Mouse (Mus musculus) limb, embryonic 14.5 days (tissue): ENCODE results near the gene Rbfox3. TPM values are rescaled to one million over a fixed set of nuclear protein-coding genes. Genes with fewer than 3 reads are reported as not detected.
A peak's percentile ranks its signal among the peaks of the same experiment; 100 is the strongest.

Source experiments
- ATAC-seq: fragments of 200-750 bp; cut with Nextera tagmentation; 2 replicates; pipeline ENCODE4 v1.8.0; 2017; ENCODE audit warnings: low read depth, moderate number of reproducible peaks, moderate TSS enrichment; ENCODE audit not compliant: low FRiP score
- DNase-seq: peaks from one replicate; pipeline ENCODE4 v3.0.0-alpha.2; 2015; ENCODE audit warnings: low spot score
- H3K27ac ChIP-seq: fragments of 300-500 bp; sonication (generic); replicated peaks from 2 replicates; pipeline ENCODE4 v1.5.1; 2014; ENCODE audit warnings: low read depth, mild to moderate bottlenecking, low read length, moderate library complexity, mixed read lengths
- H3K27me3 ChIP-seq: fragments of 300-500 bp; sonication (generic); 2 replicates; pipeline ENCODE4 v1.6.1; 2014; ENCODE audit warnings: low read length, mixed read lengths; ENCODE audit not compliant: control insufficient read depth, insufficient read depth
- H3K36me3 ChIP-seq: fragments of 300-500 bp; sonication (generic); 2 replicates; pipeline ENCODE4 v1.6.1; 2014; ENCODE audit warnings: mild to moderate bottlenecking, low read length, moderate library complexity, mixed read lengths; ENCODE audit not compliant: control insufficient read depth, insufficient read depth
- H3K4me1 ChIP-seq: fragments of 300-500 bp; sonication (generic); 2 replicates; pipeline ENCODE4 v1.6.1; 2014; ENCODE audit warnings: antibody characterized with exemption, low read length, mixed read lengths; ENCODE audit not compliant: control insufficient read depth, insufficient read depth
- H3K4me2 ChIP-seq: fragments of 300-500 bp; sonication (generic); replicated peaks from 2 replicates; pipeline ENCODE4 v1.6.1; 2014; ENCODE audit warnings: low read depth, mild to moderate bottlenecking, low read length, moderate library complexity; ENCODE audit not compliant: severe bottlenecking
- H3K4me3 ChIP-seq: fragments of 300-500 bp; sonication (generic); replicated peaks from 2 replicates; pipeline ENCODE4 v1.5.1; 2014; ENCODE audit warnings: low read length
- H3K9ac ChIP-seq: fragments of 300-500 bp; sonication (generic); 2 replicates; pipeline ENCODE4 v1.6.1; 2014; ENCODE audit warnings: mild to moderate bottlenecking, low read depth, low read length, moderate library complexity; ENCODE audit not compliant: severe bottlenecking
- H3K9me3 ChIP-seq: fragments of 300-500 bp; sonication (generic); 2 replicates; pipeline ENCODE4 v1.6.1; 2016; ENCODE audit warnings: low read length; ENCODE audit not compliant: control insufficient read depth
- POLR2A ChIP-seq: fragments of 200-500 bp; IDR thresholded peaks from 2 replicates; pipeline ENCODE4 v1.8.0; 2012; ENCODE audit warnings: inconsistent platforms, mild to moderate bottlenecking, moderate library complexity, borderline replicate concordance; ENCODE audit not compliant: insufficient read depth, insufficient read length; ENCODE audit errors: extremely low read depth
- WGBS: fragments of 180-500 bp; shearing (Covaris S2); extraction: QIAGEN DNeasy Blood & Tissue Kit; methylation state at CpG from one replicate; pipeline ENCODE4 v1.1.7; 2014; 5-methylcytosine and 5-hydroxymethylcytosine counted together
- polyA plus RNA-seq, 2 experiments: library from polyadenylated mRNA; depleted of rRNA in 1 of 2; stranded (reverse) in 1 of 2; unstranded in 1 of 2; fragments of >200 nt; fragmentation: Nextera tagmentation in 1 of 2; extraction: Ambion mirVana in 1 of 2; gene quantifications; 2 replicates each; pipeline versions ENCODE4 v1.2.1 to v1.2.3; 2012 to 2014

Rbfox3 gene
- polyA plus RNA-seq, 2 experiments = 0.43 to 0.44 TPM

DNA sequence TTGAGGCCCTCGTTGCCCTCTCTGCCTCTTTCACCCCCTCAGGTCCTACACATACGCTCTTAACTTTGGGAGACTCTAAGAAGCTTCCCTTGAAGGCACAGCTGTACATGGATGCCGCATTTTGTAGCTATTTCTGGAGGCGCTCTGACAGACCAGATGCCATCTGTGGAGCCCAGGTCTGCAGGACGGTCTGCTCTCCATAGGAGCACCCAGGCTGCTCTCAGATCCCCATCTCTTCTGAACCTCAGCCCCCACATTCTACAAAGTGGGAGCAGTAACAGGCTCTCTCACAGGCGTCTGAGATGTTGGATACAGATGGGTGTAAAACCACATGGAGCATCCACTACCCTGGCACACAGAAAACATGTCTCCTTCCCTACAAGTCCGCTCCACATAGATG lies 218.1 kb downstream of the Rbfox3 start:
- Histone ChIP-seq H3K4me3 (no peak overlapping the region), H3K9ac (no peak overlapping the region), H3K9me3 (no peaks in the 10 kb centered on the region), H3K27ac (no peak overlapping the region), H3K4me2 (no peak overlapping the region), H3K36me3 (no peaks in the 10 kb centered on the region), H3K4me1 (peaks cover 20% of the 10 kb centered on the region), H3K27me3 (no peaks in the 10 kb centered on the region)
- no peak for DNase-seq
- WGBS = 86% methylated on average over 7 of the region's 7 CpGs
- TF ChIP-seq POLR2A = no peak
- ATAC-seq = no peak

DNA sequence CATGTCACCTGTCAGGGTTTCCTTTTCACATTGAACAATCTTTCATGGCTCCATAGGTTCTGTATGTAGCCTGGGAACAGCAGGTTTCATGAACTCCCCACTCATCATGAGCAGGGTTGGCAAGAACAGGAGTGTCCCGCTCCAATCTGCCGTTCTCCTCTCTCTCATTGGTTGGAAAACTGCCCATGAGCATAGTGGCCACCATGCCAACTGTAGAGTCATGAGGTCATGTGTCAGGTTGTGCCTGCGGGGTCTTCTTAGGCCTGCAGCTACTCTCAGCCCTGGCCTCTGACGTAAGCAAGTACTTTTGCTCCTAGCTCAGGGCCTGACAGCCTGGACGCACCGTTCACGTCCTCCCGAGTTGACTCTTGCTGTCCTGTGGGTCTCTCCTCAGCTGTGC lies 221.1 kb downstream of the Rbfox3 start:
- Histone ChIP-seq H3K9me3 (no peaks in the 10 kb centered on the region), H3K9ac (no peak overlapping the region), H3K27ac (no peak overlapping the region), H3K4me2 (no peak overlapping the region), H3K36me3 (no peaks in the 10 kb centered on the region), H3K4me1 (peaks cover 5% of the 10 kb centered on the region; the same call in 1 of the 2 replicates), H3K4me3 (no peak overlapping the region), H3K27me3 (no peaks in the 10 kb centered on the region)
- no peak for TF ChIP-seq POLR2A
- DNase-seq = no peak
- ATAC-seq = no peak
- 84% methylated on average over 8 of the region's 8 CpGs for WGBS

DNA sequence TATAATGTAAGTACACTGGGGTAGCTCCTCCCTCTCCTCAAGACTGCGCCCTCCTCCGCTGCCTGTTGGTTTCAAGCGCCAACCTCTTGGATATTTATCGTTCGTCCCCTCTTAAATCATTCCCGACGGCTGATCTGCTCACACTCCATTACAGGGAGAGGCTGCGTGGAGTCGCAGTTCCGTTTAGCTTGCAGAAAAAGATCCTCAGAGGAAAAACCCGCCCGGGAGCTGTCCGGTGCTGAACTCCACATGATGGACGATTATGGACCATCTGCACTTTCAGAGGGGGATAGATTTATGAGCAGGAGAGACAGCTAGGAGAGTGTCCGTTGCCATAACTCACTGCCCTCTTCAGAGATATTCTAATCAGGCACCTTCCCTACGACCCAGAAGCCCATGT lies 226.0 kb downstream of the Rbfox3 start:
- WGBS = 6% methylated on average over 16 of the region's 16 CpGs
- Histone ChIP-seq H3K4me3 (no peak overlapping the region), H3K9me3 (no peaks in the 10 kb centered on the region), H3K9ac (no peak overlapping the region), H3K27me3 (peaks cover 4% of the 10 kb centered on the region; the same call in 1 of the 2 replicates), H3K36me3 (no peaks in the 10 kb centered on the region), H3K27ac (no peak overlapping the region), H3K4me1 (no peaks in the 10 kb centered on the region), H3K4me2 (no peak overlapping the region)
- TF ChIP-seq POLR2A = no peak
- ATAC-seq (no peak), DNase-seq (peak; percentile 66)

DNA sequence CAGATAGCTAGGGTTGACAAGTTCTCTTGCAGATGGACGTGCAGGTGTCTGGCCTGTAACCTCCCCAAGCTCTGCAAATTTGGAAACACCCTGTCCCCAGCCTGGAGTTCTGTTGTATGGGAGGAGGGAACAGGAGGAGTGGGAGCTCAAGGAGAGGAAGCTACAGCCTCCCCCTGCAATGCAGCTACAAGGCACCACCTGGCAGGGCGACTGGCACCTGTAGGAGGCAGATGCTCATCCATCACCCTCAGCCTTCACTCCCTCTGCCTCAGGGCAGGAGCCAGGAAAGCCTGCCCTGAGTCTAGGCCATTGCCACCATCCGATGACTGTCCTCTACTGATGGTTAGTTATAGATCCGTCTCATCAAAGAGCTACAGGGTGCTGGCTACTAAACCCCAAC lies 226.7 kb downstream of the Rbfox3 start:
- 69% methylated on average over 3 of the region's 4 CpGs for WGBS
- Histone ChIP-seq H3K27ac (no peak overlapping the region), H3K9me3 (no peaks in the 10 kb centered on the region), H3K4me2 (no peak overlapping the region), H3K4me3 (no peak overlapping the region), H3K36me3 (no peaks in the 10 kb centered on the region), H3K27me3 (peaks cover 7% of the 10 kb centered on the region), H3K9ac (no peak overlapping the region), H3K4me1 (no peaks in the 10 kb centered on the region)
- DNase-seq (no peak), ATAC-seq (no peak)
- TF ChIP-seq POLR2A = no peak

DNA sequence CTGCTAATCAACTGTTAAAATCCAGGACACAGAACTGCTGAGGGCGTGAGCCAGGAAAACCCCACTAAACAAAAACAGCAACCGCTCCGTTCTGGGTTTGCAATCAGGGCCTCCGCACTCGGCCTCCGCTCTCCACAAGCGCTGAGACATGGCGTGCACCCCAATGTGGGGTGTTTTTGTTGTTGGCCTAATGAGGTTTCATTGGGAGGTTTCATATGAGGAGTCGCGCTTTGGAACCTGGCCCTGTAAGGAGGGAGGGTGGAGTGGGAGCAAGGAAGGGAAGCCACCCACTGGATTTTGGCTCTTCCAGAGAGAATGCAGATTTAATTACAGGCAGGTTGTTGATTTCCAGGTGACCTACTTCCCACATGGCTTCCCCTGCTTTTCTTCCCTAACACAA lies 230.7 kb downstream of the Rbfox3 start:
- 41% methylated on average over 10 of the region's 10 CpGs for WGBS
- Histone ChIP-seq H3K9me3 (no peaks in the 10 kb centered on the region), H3K4me3 (no peak overlapping the region), H3K27me3 (peaks cover 20% of the 10 kb centered on the region), H3K36me3 (no peaks in the 10 kb centered on the region), H3K4me1 (no peaks in the 10 kb centered on the region; the same call in 1 of the 2 replicates), H3K4me2 (no peak overlapping the region), H3K9ac (no peak overlapping the region), H3K27ac (no peak overlapping the region)
- ATAC-seq (no peak), DNase-seq (no peak)
- TF ChIP-seq POLR2A = no peak
